Mouse (Mus musculus) midbrain, embryonic 16.5 days (tissue): Measurements from ENCODE around the gene Xcr1. TPM values are rescaled to one million over a fixed set of nuclear protein-coding genes. Genes with fewer than 3 reads are reported as not detected.

Experiments
- ATAC-seq: fragments of 200-750 bp; cut with Nextera tagmentation; 2 replicates; pipeline ENCODE4 v1.8.0; 2017; ENCODE audit warnings: moderate TSS enrichment
- H3K27ac ChIP-seq: fragments of 300-500 bp; sonication (generic); 2 replicates; pipeline ENCODE4 v1.5.1; 2014; ENCODE audit warnings: mild to moderate bottlenecking, low read length, mixed read lengths
- H3K27me3 ChIP-seq: fragments of 300-500 bp; sonication (generic); 2 replicates; pipeline ENCODE4 v1.6.1; 2014; ENCODE audit warnings: low read depth, low read length, mixed read lengths; ENCODE audit not compliant: control insufficient read depth, insufficient read depth
- H3K36me3 ChIP-seq: fragments of 300-500 bp; sonication (generic); 2 replicates; pipeline ENCODE4 v1.6.1; 2014; ENCODE audit warnings: mild to moderate bottlenecking, low read length, moderate library complexity, mixed read lengths; ENCODE audit not compliant: control insufficient read depth, insufficient read depth
- H3K4me1 ChIP-seq: fragments of 300-500 bp; sonication (generic); 2 replicates; pipeline ENCODE4 v1.6.1; 2014; ENCODE audit warnings: mild to moderate bottlenecking, low read length, mixed read lengths; ENCODE audit not compliant: control insufficient read depth, insufficient read depth
- H3K4me2 ChIP-seq: fragments of 300-500 bp; sonication (generic); 2 replicates; pipeline ENCODE4 v1.6.1; 2014; ENCODE audit warnings: mild to moderate bottlenecking, low read length, mixed read lengths
- H3K4me3 ChIP-seq: fragments of 300-500 bp; sonication (generic); 2 replicates; pipeline ENCODE4 v1.5.1; 2014; ENCODE audit warnings: low read depth, mild to moderate bottlenecking, low read length, moderate library complexity, mixed read lengths
- H3K9ac ChIP-seq: fragments of 300-500 bp; sonication (generic); 2 replicates; pipeline ENCODE4 v1.6.1; 2014; ENCODE audit warnings: low read depth, low read length, mixed read lengths
- H3K9me3 ChIP-seq: fragments of 300-500 bp; sonication (generic); replicated peaks from 2 replicates; pipeline ENCODE4 v1.6.1; 2014; ENCODE audit warnings: mild to moderate bottlenecking, low read length, mixed read lengths; ENCODE audit not compliant: control insufficient read depth, poor library complexity, severe bottlenecking
- WGBS: fragments of 180-500 bp; shearing (Covaris S2); extraction: QIAGEN DNeasy Blood & Tissue Kit; methylation state at CpG from one replicate; pipeline ENCODE4 v1.1.7; 2014; 5-methylcytosine and 5-hydroxymethylcytosine counted together
- polyA plus RNA-seq: library from polyadenylated mRNA; unstranded; fragments of >200 nt; fragmentation: Nextera tagmentation; extraction: Ambion mirVana; gene quantifications from 2 replicates; pipeline ENCODE4 v1.2.1, GENCODE M21; 2015

The Xcr1 gene
- polyA plus RNA-seq, 1 experiment from 2014 or later, result 0.04 TPM

GRCm38 (mm10) chr9:123802896-123803295 is 58.9 kb downstream of the Xcr1 start:
- Histone ChIP-seq H3K4me2 (no peak overlapping the region), H3K9ac (no peak overlapping the region), H3K27me3 (no peaks in the 10 kb centered on the region), H3K36me3 (peaks cover 3% of the 10 kb centered on the region), H3K9me3 (no peaks in the 10 kb centered on the region), H3K4me3 (no peak overlapping the region), H3K27ac (no peak overlapping the region), H3K4me1 (no peaks in the 10 kb centered on the region)
- no peak for ATAC-seq

- Histone ChIP-seq H3K4me3 (no peak overlapping the region), H3K4me1 (no peaks in the 10 kb centered on the region), H3K4me2 (no peak overlapping the region), H3K9ac (no peak overlapping the region), H3K36me3 (peaks cover 3% of the 10 kb centered on the region), H3K9me3 (no peaks in the 10 kb centered on the region), H3K27me3 (no peaks in the 10 kb centered on the region), H3K27ac (no peak overlapping the region)
- 96% methylated on average over 2 of the region's 2 CpGs for WGBS
- no peak for ATAC-seq
Measured at GRCm38 (mm10) chr9:123802421-123802820, 59.4 kb downstream of the Xcr1 start.

Other genes with a start within 250 kb of the Xcr1 start
- 0.25 and 0.39 TPM in 2 replicates for gene Slc6a20b, start 229.5 kb downstream of the Xcr1 start, polyA plus RNA-seq
- 0.30 TPM in 2 replicates for gene Ccr9, start 183.6 kb downstream of the Xcr1 start, polyA plus RNA-seq
- 12.5 and 15.1 TPM in 2 replicates for gene Slc6a20a, start 183.1 kb downstream of the Xcr1 start, polyA plus RNA-seq
- gene Lztfl1, start 144.3 kb downstream of the Xcr1 start, polyA plus RNA-seq, result 51.1 and 53.1 TPM in 2 replicates
- 0.28 TPM in 1 of 2 replicates, not detected in the other for gene Cxcr6, start 55.6 kb downstream of the Xcr1 start, polyA plus RNA-seq
- 18.1 and 18.2 TPM in 2 replicates for gene Fyco1, start 10.1 kb downstream of the Xcr1 start, polyA plus RNA-seq
- gene Ccr1, start 106.7 kb upstream of the Xcr1 start, polyA plus RNA-seq, result 0.53 and 0.73 TPM in 2 replicates
- not detected in 2 replicates for gene Ccr1l1, start 116.4 kb upstream of the Xcr1 start, polyA plus RNA-seq
- not detected in 2 replicates for gene Ccr3, start 159.9 kb upstream of the Xcr1 start, polyA plus RNA-seq
- gene Ccr2, start 239.9 kb upstream of the Xcr1 start, polyA plus RNA-seq, result 0.20 TPM in 1 of 2 replicates, not detected in the other